Mouse (Mus musculus): ENCODE data around the gene Snx18. TPM values are rescaled to one million over a fixed set of nuclear protein-coding genes. Genes with fewer than 3 reads are reported as not detected.

Snx18 gene
- total and polyA plus RNA-seq, 3 experiments: 6.4 to 12.6 (median 9.1) TPM

- Histone ChIP-seq H3K36me3 (replicated peaks in 1 of 2; ENCODE audit: control insufficient read depth in 1 of 2, insufficient read depth in 1 of 2, low read length in 1 of 2) (peaks cover 2 to 19% of the 10 kb centered on the region in 2 experiments), H3K9ac (ENCODE audit: insufficient read depth, low read depth) (no peak overlapping the region), H3K27me3 (replicated peaks) (no peaks in the 10 kb centered on the region), H3K4me3 (replicated peaks in 1 of 3; ENCODE audit: low read depth in 2 of 3, low read length in 2 of 3, poor library complexity in 1 of 3) (no peak overlapping the region), H3K27ac (ENCODE audit: insufficient read depth, low read depth) (no peak overlapping the region), H3K4me1 (ENCODE audit: control insufficient read depth in 1 of 2, insufficient read depth in 2 of 2) (peaks cover 0 to 8% of the 10 kb centered on the region in 2 experiments; a peak in 2 of 4 replicates), H3K4me2 (ENCODE audit: insufficient read depth, low read depth, poor library complexity, severe bottlenecking) (no peak overlapping the region), H3K79me2 (replicated peaks; ENCODE audit: control insufficient read depth, extremely low read depth, insufficient read depth, poor library complexity, severe bottlenecking) (no peaks in the 10 kb centered on the region), H3K9me3 (replicated peaks; ENCODE audit: low read length) (no peaks in the 10 kb centered on the region)
- no peak for DNase-seq (ENCODE audit: extremely low read depth)
- in situ Hi-C loops (cut with MboI; ENCODE audit: low pct_ligation_motif_present, low pct_unique_long_range_greater_than_20kb, low sequenced_read_pairs) (no loop called here), dilution Hi-C loops (cut with MboI; ENCODE audit: extremely low pct_ligation_motif_present, extremely low pct_unique_long_range_greater_than_20kb, low sequenced_read_pairs) (no loop called here)
- TF ChIP-seq BHLHE40 (IDR thresholded peaks at IDR 0.05; ENCODE audit: low read depth, low read length) (no peak), RAD21 (IDR thresholded peaks at IDR 0.05; ENCODE audit: low read depth, low read length) (no peak), USF2 (conservative IDR thresholded peaks at IDR 0.05; ENCODE audit: low read depth, low read length) (no peak)
These were observed 31.0 kb downstream of the Snx18 start for GRCm38 (mm10) chr13:113587200-113587936.

- Histone ChIP-seq H3K36me3 (replicated peaks in 1 of 2; ENCODE audit: control insufficient read depth in 1 of 2, insufficient read depth in 1 of 2, low read length in 1 of 2) (peaks cover 2 to 4% of the 10 kb centered on the region in 2 experiments), H3K9me3 (replicated peaks; ENCODE audit: low read length) (no peaks in the 10 kb centered on the region), H3K79me2 (replicated peaks; ENCODE audit: control insufficient read depth, extremely low read depth, insufficient read depth, poor library complexity, severe bottlenecking) (no peaks in the 10 kb centered on the region), H3K4me2 (ENCODE audit: insufficient read depth, low read depth, poor library complexity, severe bottlenecking) (no peak overlapping the region), H3K4me1 (ENCODE audit: control insufficient read depth in 1 of 2, insufficient read depth in 2 of 2) (peaks cover 0 to 8% of the 10 kb centered on the region in 2 experiments; a peak in 2 of 4 replicates), H3K27ac (ENCODE audit: insufficient read depth, low read depth) (no peak overlapping the region), H3K27me3 (replicated peaks) (no peaks in the 10 kb centered on the region), H3K4me3 (replicated peaks in 1 of 3; ENCODE audit: low read depth in 2 of 3, low read length in 2 of 3, poor library complexity in 1 of 3) (no peak overlapping the region), H3K9ac (ENCODE audit: insufficient read depth, low read depth) (no peak overlapping the region)
- in situ Hi-C loops (cut with MboI; ENCODE audit: low pct_ligation_motif_present, low pct_unique_long_range_greater_than_20kb, low sequenced_read_pairs): no loop called here
- TF ChIP-seq RAD21 (IDR thresholded peaks at IDR 0.05; ENCODE audit: low read depth, low read length): no peak
- TF ChIP-seq TBP (conservative IDR thresholded peaks at IDR 0.05; ENCODE audit: low read depth, low read length): no peak
- no peak for TF ChIP-seq JUND (conservative IDR thresholded peaks at IDR 0.05; ENCODE audit: low read depth, low read length)
- TF ChIP-seq RCOR1 (conservative IDR thresholded peaks at IDR 0.05; ENCODE audit: low read depth, low read length): no peak
- no peak for TF ChIP-seq SMC3 (IDR thresholded peaks at IDR 0.05; ENCODE audit: low read depth, low read length)
- TF ChIP-seq MEF2A (IDR thresholded peaks at IDR 0.05; ENCODE audit: borderline replicate concordance, low read depth, low read length): no peak
- no peak for TF ChIP-seq ELF1 (IDR thresholded peaks at IDR 0.05; ENCODE audit: low read depth, low read length)
- no peak for TF ChIP-seq USF1 (IDR thresholded peaks at IDR 0.05; ENCODE audit: low read depth, low read length)
- no peak for TF ChIP-seq NRF1 (IDR thresholded peaks at IDR 0.05; ENCODE audit: low read depth, low read length)
- no peak for TF ChIP-seq ZMIZ1 (IDR thresholded peaks at IDR 0.05; ENCODE audit: low read depth, low read length)
- TF ChIP-seq JUN (IDR thresholded peaks at IDR 0.05; ENCODE audit: insufficient read depth, low read depth, low read length): no peak
- no peak for TF ChIP-seq MXI1 (IDR thresholded peaks at IDR 0.05; ENCODE audit: low read depth, low read length)
- no peak for TF ChIP-seq NELFE (IDR thresholded peaks at IDR 0.05; ENCODE audit: low read depth, low read length)
- dilution Hi-C loops (cut with MboI; ENCODE audit: extremely low pct_ligation_motif_present, extremely low pct_unique_long_range_greater_than_20kb, low sequenced_read_pairs): no loop called here
- DNase-seq (ENCODE audit: extremely low read depth): no peak
These were observed 32.8 kb downstream of the Snx18 start for GRCm38 (mm10) chr13:113585606-113586005.

Data from CH12.LX (cell line).